Mouse (Mus musculus) ES-Bruce4 (cell line): ENCODE data around the gene Dbx1. TPM values are rescaled to one million over a fixed set of nuclear protein-coding genes. Genes with fewer than 3 reads are reported as not detected.

Experiments used
- H3K27ac ChIP-seq: 2 replicates; pipeline ENCODE4 v1.5.1; 2012; ENCODE audit warnings: low read length, inconsistent platforms; ENCODE audit not compliant: insufficient read depth
- H3K27me3 ChIP-seq: 2 replicates; pipeline ENCODE4 v1.6.1; 2012; ENCODE audit warnings: mild to moderate bottlenecking, low read length, inconsistent platforms; ENCODE audit not compliant: control insufficient read depth, poor library complexity, insufficient read depth, severe bottlenecking
- H3K36me3 ChIP-seq: 2 replicates; pipeline ENCODE4 v1.6.1; 2012; ENCODE audit warnings: inconsistent platforms, mild to moderate bottlenecking, low read length, moderate library complexity; ENCODE audit not compliant: control insufficient read depth, poor library complexity, insufficient read depth, severe bottlenecking
- H3K4me1 ChIP-seq: one replicate; pipeline ENCODE4 v1.8.1; 2011; ENCODE audit warnings: low read length; ENCODE audit not compliant: control insufficient read depth, insufficient read depth
- H3K4me3 ChIP-seq: 2 replicates; pipeline ENCODE4 v1.5.1; 2011; ENCODE audit warnings: low read depth, mild to moderate bottlenecking, low read length
- H3K9ac ChIP-seq: 2 replicates; pipeline ENCODE4 v1.6.1; 2012; ENCODE audit warnings: low read depth, mild to moderate bottlenecking, inconsistent platforms; ENCODE audit not compliant: poor library complexity, severe bottlenecking
- H3K9me3 ChIP-seq: replicated peaks from 2 replicates; pipeline ENCODE4 v1.6.1; 2012; ENCODE audit warnings: mild to moderate bottlenecking, low read length, inconsistent platforms; ENCODE audit not compliant: control insufficient read depth, poor library complexity, insufficient read depth, severe bottlenecking
- CTCF ChIP-seq: IDR thresholded peaks from one replicate; pipeline ENCODE4 v1.8.1; 2011; ENCODE audit warnings: low read depth, low read length
- EP300 ChIP-seq: IDR thresholded peaks from 2 replicates; pipeline ENCODE4 v1.6.1; 2011; ENCODE audit warnings: low read depth, low read length; ENCODE audit not compliant: insufficient read depth
- POLR2A ChIP-seq: IDR thresholded peaks from one replicate; pipeline ENCODE4 v1.8.1; 2011; ENCODE audit warnings: low read length; ENCODE audit not compliant: insufficient read depth
- polyA plus RNA-seq: library from polyadenylated mRNA; stranded (reverse); fragments of >200 nt; gene quantifications from 2 replicates; pipeline ENCODE4 v1.2.4, GENCODE M21; 2011; ENCODE audit warnings: low read depth; ENCODE audit not compliant: missing spikeins, insufficient read depth, insufficient read length

The Dbx1 gene
- polyA plus RNA-seq, 1 experiment, result not detected

DNA sequence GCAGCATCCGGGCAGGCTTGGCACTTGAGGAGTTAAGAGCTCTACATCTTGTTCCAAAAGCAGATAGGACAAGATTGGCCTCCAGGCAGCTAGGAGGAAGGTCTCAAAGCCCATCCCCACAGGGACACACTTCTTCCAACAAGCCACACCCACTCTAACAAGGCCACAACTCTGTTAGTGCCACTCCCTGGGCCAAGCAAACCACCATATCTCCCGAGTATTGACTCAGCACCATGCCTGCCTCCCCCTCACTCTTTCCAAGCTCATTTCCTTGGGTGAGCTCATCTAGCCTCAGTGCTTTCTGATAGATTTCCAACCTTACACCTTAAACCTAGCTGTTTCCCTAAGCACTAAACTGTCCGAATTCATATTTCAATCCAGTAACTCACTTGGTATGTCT lies 26.9 kb upstream of the Dbx1 start:
- Histone ChIP-seq H3K36me3 (no peaks in the 10 kb centered on the region), H3K27me3 (peaks cover 2% of the 10 kb centered on the region; the same call in 1 of the 2 replicates), H3K9me3 (no peaks in the 10 kb centered on the region), H3K4me1 (no peaks in the 10 kb centered on the region), H3K4me3 (no peak overlapping the region), H3K27ac (no peak overlapping the region), H3K9ac (no peak overlapping the region)
- no peak for TF ChIP-seq CTCF
- TF ChIP-seq POLR2A, result no peak
- no peak for TF ChIP-seq EP300

DNA sequence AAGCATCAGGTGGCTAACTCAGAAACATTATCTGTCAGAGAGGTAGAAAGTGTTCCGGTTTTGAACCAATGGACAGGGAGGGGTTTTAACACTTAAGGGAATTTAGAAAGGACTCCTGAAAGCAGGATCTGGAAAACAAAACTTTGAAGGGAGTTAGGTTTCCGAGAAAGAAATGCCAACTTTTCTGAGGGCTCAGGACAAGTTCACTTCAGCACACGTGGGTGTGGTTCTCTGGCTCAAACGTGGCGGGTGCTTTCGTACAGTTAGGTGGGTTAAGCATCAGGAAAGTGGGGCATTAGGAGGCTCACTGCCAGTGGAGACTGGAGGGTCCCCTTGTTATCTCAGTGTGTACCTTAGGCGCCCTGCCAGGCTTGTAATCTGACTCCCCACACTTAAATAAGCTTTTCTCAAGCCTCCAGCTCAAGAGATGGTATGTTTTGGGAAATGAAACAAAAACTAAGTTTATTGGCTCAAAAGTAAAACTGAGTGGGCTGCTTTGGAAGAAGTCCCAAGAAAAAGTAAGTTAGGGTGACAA lies 25.9 kb upstream of the Dbx1 start:
- TF ChIP-seq EP300, result no peak
- TF ChIP-seq POLR2A, result no peak
- no peak for TF ChIP-seq CTCF
- no peak overlapping the region for H3K27ac ChIP-seq
- no peaks in the 10 kb centered on the region for H3K36me3 ChIP-seq
- no peak overlapping the region for H3K4me3 ChIP-seq
- no peaks in the 10 kb centered on the region for H3K4me1 ChIP-seq
- H3K27me3 ChIP-seq, result peaks cover 2% of the 10 kb centered on the region; the same call in 1 of the 2 replicates
- no peaks in the 10 kb centered on the region for H3K9me3 ChIP-seq
- H3K9ac ChIP-seq, result no peak overlapping the region

DNA sequence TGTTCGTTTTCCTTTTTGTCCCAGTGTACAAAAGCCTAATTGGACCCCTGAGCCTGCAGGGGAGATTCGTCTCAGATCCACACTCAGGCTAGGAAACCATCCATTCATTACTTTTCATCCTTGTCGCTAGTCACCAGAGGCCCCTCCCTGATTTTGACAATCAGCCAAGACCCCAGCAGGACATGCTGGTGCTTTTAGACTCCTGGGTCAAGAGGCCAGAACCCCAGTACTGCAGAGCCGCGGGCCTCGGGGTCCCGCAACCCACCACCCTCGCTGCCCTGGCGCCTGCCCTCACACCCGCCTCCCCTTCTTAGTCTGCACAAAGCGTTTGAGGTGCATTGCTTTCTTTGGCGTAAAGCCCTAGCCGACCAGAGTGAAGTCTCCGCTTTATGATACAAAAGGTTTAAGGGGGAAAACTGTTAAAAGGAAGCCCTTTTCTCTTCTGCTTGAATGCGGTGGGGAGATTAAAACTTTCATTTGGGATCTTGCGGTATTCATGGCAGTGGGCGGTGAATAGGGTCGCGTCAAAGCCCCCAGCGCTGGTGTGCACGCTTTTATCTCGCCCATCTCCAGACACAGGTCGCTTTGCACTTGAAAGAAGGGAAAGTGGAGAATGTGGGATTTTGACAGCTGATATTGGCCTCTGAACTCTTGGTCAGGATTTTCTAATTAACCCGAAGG lies 25.3 kb upstream of the Dbx1 start:
- Histone ChIP-seq H3K4me1 (no peaks in the 10 kb centered on the region), H3K27ac (no peak overlapping the region), H3K9me3 (no peaks in the 10 kb centered on the region), H3K4me3 (no peak overlapping the region), H3K9ac (no peak overlapping the region), H3K36me3 (no peaks in the 10 kb centered on the region), H3K27me3 (peaks cover 2% of the 10 kb centered on the region; the same call in 1 of the 2 replicates)
- no peak for TF ChIP-seq EP300
- no peak for TF ChIP-seq POLR2A
- no peak for TF ChIP-seq CTCF

DNA sequence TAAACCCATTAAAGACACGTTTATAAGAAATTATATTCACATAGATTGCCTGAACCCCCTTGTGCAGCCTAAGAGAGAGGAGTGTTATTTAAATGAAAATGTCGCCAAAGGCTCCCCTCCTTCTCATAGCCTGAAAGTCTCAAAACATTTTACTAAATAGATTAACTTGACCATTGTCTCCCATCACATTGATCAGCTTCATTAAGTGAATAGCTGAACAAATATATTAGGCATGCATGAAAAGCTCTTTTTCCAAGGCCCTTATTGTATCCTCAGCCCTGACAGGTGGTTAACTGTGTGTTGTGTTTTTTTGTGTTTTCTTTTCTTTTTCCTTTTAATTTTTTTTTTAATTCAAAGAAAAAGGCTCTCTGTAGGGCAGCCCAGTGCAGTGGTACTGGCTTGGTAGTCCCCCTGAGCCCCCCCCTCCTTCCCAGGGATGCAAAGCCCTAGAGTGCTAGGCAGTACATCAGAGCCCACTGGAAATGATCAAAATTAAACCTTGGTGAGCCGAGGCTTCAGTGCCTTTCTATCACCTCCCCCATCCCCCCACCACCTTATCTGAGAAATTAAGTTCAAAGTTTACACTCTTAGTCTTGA lies 4.2 kb upstream of the Dbx1 start:
- no peaks in the 10 kb centered on the region for H3K36me3 ChIP-seq
- H3K4me1 ChIP-seq, result no peaks in the 10 kb centered on the region
- H3K9me3 ChIP-seq, result peaks cover 2% of the 10 kb centered on the region
- no peak overlapping the region for H3K4me3 ChIP-seq
- peaks cover 27% of the 10 kb centered on the region for H3K27me3 ChIP-seq
- no peak overlapping the region for H3K27ac ChIP-seq
- no peak overlapping the region for H3K9ac ChIP-seq
- TF ChIP-seq POLR2A (no peak), EP300 (no peak), CTCF (no peak)

DNA sequence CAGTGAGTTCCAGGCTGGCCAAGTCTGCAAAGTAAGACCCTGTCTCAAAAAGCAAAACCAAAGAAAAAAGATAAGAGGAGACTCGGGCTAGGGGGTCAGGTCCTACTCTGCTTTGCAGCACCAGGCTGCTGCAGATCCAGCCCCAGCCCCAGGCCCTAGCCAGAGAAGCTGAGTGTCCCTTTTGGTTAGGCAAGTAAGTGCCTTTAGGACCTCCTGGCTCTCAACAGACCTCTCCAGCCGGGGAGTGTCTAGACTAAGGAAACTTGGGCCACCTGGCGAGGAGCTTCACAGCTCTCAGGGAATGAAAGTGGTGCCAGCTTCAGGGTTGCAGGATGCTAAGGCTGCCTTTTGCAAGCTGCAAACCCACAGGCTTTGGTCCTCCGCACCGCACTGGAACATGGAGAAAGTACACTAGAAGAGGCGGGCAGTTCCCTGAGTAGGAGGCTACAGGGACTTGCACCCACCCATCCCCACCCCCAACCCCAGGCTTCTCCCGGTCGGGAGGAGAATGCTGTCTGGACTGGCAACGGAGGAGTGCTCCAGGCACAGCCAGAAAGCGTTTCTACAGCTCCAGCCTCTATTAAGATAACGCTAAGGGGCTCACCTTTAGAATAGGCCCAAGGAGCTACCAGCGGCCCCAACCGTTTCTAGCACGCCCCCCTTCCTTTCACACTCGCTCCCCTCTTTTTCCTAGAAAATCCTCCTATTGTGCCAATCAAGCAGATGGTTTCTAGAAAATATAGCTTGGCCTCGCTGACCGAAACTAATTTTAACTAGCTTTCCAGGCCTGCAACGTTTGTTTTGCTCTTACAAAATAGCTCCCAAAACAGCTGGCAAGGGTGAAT lies 3.4 kb upstream of the Dbx1 start:
- H3K27ac ChIP-seq, result no peak overlapping the region
- TF ChIP-seq CTCF (no peak), EP300 (no peak), POLR2A (no peak)
- no peaks in the 10 kb centered on the region for H3K36me3 ChIP-seq
- H3K27me3 ChIP-seq, result peaks cover 34% of the 10 kb centered on the region
- H3K9ac ChIP-seq, result no peak overlapping the region
- peak overlapping the region; percentile 9; the same call in 1 of the 2 replicates for H3K4me3 ChIP-seq
- no peaks in the 10 kb centered on the region for H3K9me3 ChIP-seq
- H3K4me1 ChIP-seq, result no peaks in the 10 kb centered on the region
